In the genomic region with DNA sequence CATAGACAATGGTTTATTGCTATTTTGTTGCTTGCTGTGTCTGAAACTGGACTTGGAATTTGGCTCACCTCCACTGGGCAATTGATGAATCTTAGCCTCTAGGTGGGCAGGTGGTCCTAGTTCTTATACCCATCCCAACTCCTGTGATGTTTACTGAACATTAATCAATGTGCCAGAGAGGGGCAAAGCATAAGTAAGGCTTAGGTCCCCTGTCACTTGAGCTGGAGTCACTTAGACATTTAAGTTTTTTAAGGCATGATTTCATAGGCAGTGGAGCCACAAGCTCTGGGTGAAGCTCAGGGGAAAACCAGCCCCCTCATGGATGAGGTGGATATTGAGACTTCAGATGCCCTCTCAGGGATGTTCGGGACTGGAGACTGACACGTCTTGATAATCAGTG, we compare ENCODE assay signal across 8 mouse cellular contexts. TPM values are rescaled to one million over a fixed set of nuclear protein-coding genes. Genes with fewer than 3 reads are reported as not detected.
DNase-seq lines count a peak whose midpoint lies in the region; ATAC-seq and TF ChIP-seq lines count a peak whose summit lies in the region.

A gene (plus strand): TSS at position 301 of the 400 bp plus-strand sequence.

- 0% methylated on average over 2 of the region's 2 CpGs for WGBS in heart, adult 2 months
- WGBS in intestine, embryonic 14.5 days, result 2% methylated on average over 2 of the region's 2 CpGs

- intact Hi-C loops in heart, adult 2 months (cut with DNase I), result no loop called here
- intact Hi-C loops in gastrocnemius, postnatal 14 days (cut with DNase I; ENCODE audit: low total_unique reads), result no loop called here

- no peak; the same call in 1 of the 2 replicates for ATAC-seq in intestine, embryonic 14.5 days (replicated peaks; ENCODE audit: low FRiP score, low TSS enrichment, low read depth)
- no peak for ATAC-seq in megakaryocyte progenitor cell, adult 5-6 weeks (replicated peaks; ENCODE audit: poor library complexity)

- TF ChIP-seq CTCF in heart, adult 2 months (IDR thresholded peaks at IDR 0.05), result no peak

- peak within 1 kb of the TSS; percentile 88 for H3K9ac ChIP-seq in heart, adult 2 months (ENCODE audit: low read depth, low read length)
- peak within 1 kb of the TSS; percentile 90 for H3K9ac ChIP-seq in intestine, embryonic 14.5 days (ENCODE audit: low read length)

- no peak for DNase-seq in heart, adult 2 months
- DNase-seq in heart, adult 11 months, result no peak
- no peak for DNase-seq in adrenal gland, adult 8-10 months
- no peak for DNase-seq in gastrocnemius, postnatal 14 days
- DNase-seq in intestine, embryonic 14.5 days (ENCODE audit: low spot score), result no peak
- no peak for DNase-seq in frontal cortex, postnatal 36 days (ENCODE audit: low spot score in 2 of 2)
- DNase-seq in B cell, adult 2 months, result no peak

- no peaks in the 10 kb centered on the region for H3K27me3 ChIP-seq in heart, adult 2 months (ENCODE audit: control insufficient read depth, insufficient read depth, low read length)
- no peaks in the 10 kb centered on the region for H3K27me3 ChIP-seq in intestine, embryonic 14.5 days (replicated peaks; ENCODE audit: control insufficient read depth, insufficient read depth, low read length)

- no peaks in the 10 kb centered on the region for H3K9me3 ChIP-seq in intestine, embryonic 14.5 days (ENCODE audit: control insufficient read depth, low read length)

- no peak for TF ChIP-seq EP300 in heart, adult 2 months (IDR thresholded peaks at IDR 0.05; ENCODE audit: insufficient read depth, low read depth, low read length)

- peak within 1 kb of the TSS; percentile 73 for H3K4me2 ChIP-seq in intestine, embryonic 14.5 days (ENCODE audit: low read length)

- peaks cover 12% of the 10 kb centered on the region for H3K4me1 ChIP-seq in heart, adult 2 months (ENCODE audit: control insufficient read depth, insufficient read depth, low read length)
- H3K4me1 ChIP-seq in intestine, embryonic 14.5 days (replicated peaks; ENCODE audit: control insufficient read depth, insufficient read depth, low read length), result peaks cover 8% of the 10 kb centered on the region; the same call in 1 of the 2 replicates

- H3K79me2 ChIP-seq in heart, adult 2 months (replicated peaks; ENCODE audit: control insufficient read depth, insufficient read depth, low read length), result no peaks in the 10 kb centered on the region; the same call in 1 of the 2 replicates

- no peaks in the 10 kb centered on the region for H3K36me3 ChIP-seq in heart, adult 2 months (ENCODE audit: control insufficient read depth, insufficient read depth, low read length)
- peaks cover 69% of the 10 kb centered on the region for H3K36me3 ChIP-seq in intestine, embryonic 14.5 days (ENCODE audit: control insufficient read depth, insufficient read depth, low read length)

- no peak for TF ChIP-seq POLR2A in heart, adult 2 months (IDR thresholded peaks at IDR 0.05; ENCODE audit: insufficient read depth, low read depth, low read length)

- H3K4me3 ChIP-seq in heart, adult 2 months, result peak within 1 kb of the TSS; percentile 83
- H3K4me3 ChIP-seq in intestine, embryonic 14.5 days (ENCODE audit: low read depth, low read length), result peak within 1 kb of the TSS; percentile 72

- peak within 1 kb of the TSS; percentile 82 for H3K27ac ChIP-seq in heart, adult 2 months
- H3K27ac ChIP-seq in intestine, embryonic 14.5 days (ENCODE audit: low read depth), result peak within 1 kb of the TSS; percentile 83

RNA-seq across cellular contexts. Expression of the gene that starts here (rescaled TPM):
- 10 to 100 TPM; 16.7 to 17.1 TPM for total RNA-seq in heart, adult 2 months (2021)
- 38.9 and 44.5 TPM in 2 replicates for polyA plus RNA-seq in heart, adult 2 months (2012; rRNA removed)
- total RNA-seq in adrenal gland, adult 8-10 months (2022), result 10 to 100 TPM; 75.9 to 85.5 (median 78.3) TPM
- total RNA-seq in gastrocnemius, postnatal 14 days (2021), result 10 to 100 TPM; 23.3 to 23.8 TPM
- polyA plus RNA-seq in intestine, embryonic 14.5 days (2014; fragmentation: Nextera tagmentation; extraction: Ambion mirVana), result 145 and 162 TPM in 2 replicates
- total RNA-seq in megakaryocyte progenitor cell, adult 5-6 weeks (2015), result 25.2 and 30.1 TPM in 2 replicates
- 18.9 and 19.3 TPM in 2 replicates for total RNA-seq in megakaryocyte progenitor cell, adult 5-6 weeks (2017)
